Mouse (Mus musculus) heart, adult 18-20 months (tissue): ENCODE measurements at regions not wholly inside any gene's neighbourhood (a gene's known extent, or its start where the extent isn't known, plus 50 kb on each side); places are given as distances from the start of the nearest gene placed in this dataset.

Experiments used
- DNase-seq, 2 experiments: peaks; one replicate each; pipeline ENCODE4 v3.0.0; 2021 to 2022; ENCODE audit warnings: mixed read lengths in 1 of 2

- peak; percentile 30 to 56 for DNase-seq
Measured at GRCm38 (mm10) chr9:51379589-51379988, 50.9 kb upstream of the 1810046K07Rik start.

GRCm38 (mm10) chr9:51393921-51394320 lies 65.2 kb upstream of the 1810046K07Rik start:
- DNase-seq: no peak

- peak; percentile 74 to 78 for DNase-seq
Measured at GRCm38 (mm10) chr9:51394372-51394771, 65.7 kb upstream of the 1810046K07Rik start.

- peak in 1 of 2 experiments; percentile 33 for DNase-seq
Measured at GRCm38 (mm10) chr9:51396801-51397200, 68.1 kb upstream of the 1810046K07Rik start.

GRCm38 (mm10) chr9:51397589-51398220 lies 69.0 kb upstream of the 1810046K07Rik start:
- DNase-seq: no peak

GRCm38 (mm10) chr9:51398886-51399285 lies 70.2 kb upstream of the 1810046K07Rik start:
- DNase-seq: peak in 1 of 2 experiments; percentile 26

- DNase-seq: peak in 1 of 2 experiments; percentile 20
Measured at GRCm38 (mm10) chr9:51399356-51399755, 70.6 kb upstream of the 1810046K07Rik start.

GRCm38 (mm10) chr9:51401779-51402178 lies 73.1 kb upstream of the 1810046K07Rik start:
- no peak for DNase-seq

- peak in 1 of 2 experiments; percentile 58 for DNase-seq
Measured at GRCm38 (mm10) chr9:51407978-51408377, 79.3 kb upstream of the 1810046K07Rik start.

- no peak for DNase-seq
Measured at GRCm38 (mm10) chr9:51418923-51419482, 90.3 kb upstream of the 1810046K07Rik start.

- no peak for DNase-seq
Measured at GRCm38 (mm10) chr9:51422553-51422952, 93.8 kb upstream of the 1810046K07Rik start.

- no peak for DNase-seq
Measured at GRCm38 (mm10) chr9:51423341-51423740, 94.6 kb upstream of the 1810046K07Rik start.

- no peak for DNase-seq
Measured at GRCm38 (mm10) chr9:51430426-51430825, 101.7 kb upstream of the 1810046K07Rik start.

- no peak for DNase-seq
Measured at GRCm38 (mm10) chr9:51437130-51437529, 108.4 kb upstream of the 1810046K07Rik start.

- no peak for DNase-seq
Measured at GRCm38 (mm10) chr9:51441773-51442381, 113.2 kb upstream of the 1810046K07Rik start.

- DNase-seq: peak; percentile 18 to 36
Measured at GRCm38 (mm10) chr9:51455690-51456089, 127.0 kb upstream of the 1810046K07Rik start.

GRCm38 (mm10) chr9:51462463-51463024 lies 133.8 kb upstream of the 1810046K07Rik start:
- DNase-seq: no peak

GRCm38 (mm10) chr9:51470031-51470430 lies 141.3 kb upstream of the 1810046K07Rik start:
- DNase-seq: no peak

- no peak for DNase-seq
Measured at GRCm38 (mm10) chr9:51476511-51477056, 147.9 kb upstream of the 1810046K07Rik start.

GRCm38 (mm10) chr9:51487840-51488239 lies 159.1 kb upstream of the 1810046K07Rik start:
- peak in 1 of 2 experiments; percentile 16 for DNase-seq

GRCm38 (mm10) chr9:51507265-51507913 lies 178.7 kb upstream of the 1810046K07Rik start:
- no peak for DNase-seq

- DNase-seq: peak in 1 of 2 experiments; percentile 4
Measured at GRCm38 (mm10) chr9:51517643-51518042, 188.9 kb upstream of the 1810046K07Rik start.
